Mouse (Mus musculus): ENCODE results near the gene Draxin.
"Not testable (repeated sequence)": the region's sequence is repeated elsewhere in the genome, so short reads cannot be mapped to it uniquely, and the experiment has no call there.

Gene Draxin

DNA sequence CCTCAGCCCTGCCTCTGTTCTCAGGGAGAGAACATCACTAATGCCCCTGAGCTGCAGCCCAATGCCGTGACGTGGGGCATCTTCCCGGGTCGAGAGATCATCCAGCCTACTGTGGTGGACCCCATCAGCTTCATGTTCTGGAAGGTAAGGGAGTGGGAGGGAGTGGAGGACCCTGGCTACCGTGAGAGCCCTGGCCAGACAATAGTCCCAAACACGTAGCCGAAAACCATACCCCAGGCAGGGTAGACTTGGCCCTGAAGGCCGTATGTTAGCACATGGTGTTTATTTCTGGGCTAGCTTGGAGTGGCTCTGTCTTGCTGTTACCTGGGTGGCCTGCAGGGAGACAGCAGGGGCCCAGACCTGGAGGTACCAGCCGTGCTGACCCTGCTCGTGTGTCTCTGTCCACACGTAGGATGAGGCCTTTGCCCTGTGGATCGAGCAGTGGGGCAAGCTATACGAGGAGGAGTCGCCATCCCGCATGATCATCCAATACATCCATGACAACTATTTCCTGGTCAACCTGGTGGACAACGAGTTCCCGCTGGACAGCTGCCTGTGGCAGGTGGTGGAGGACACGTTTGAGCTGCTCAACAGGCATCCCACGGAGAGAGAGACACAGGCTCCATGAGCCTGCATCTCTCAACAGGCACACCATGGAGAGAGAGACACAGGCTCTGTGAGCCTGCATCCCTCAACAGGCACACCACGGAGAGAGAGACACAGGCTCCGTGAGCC lies 75.4 kb downstream of the Draxin start:
- no peak for DNase-seq

DNA sequence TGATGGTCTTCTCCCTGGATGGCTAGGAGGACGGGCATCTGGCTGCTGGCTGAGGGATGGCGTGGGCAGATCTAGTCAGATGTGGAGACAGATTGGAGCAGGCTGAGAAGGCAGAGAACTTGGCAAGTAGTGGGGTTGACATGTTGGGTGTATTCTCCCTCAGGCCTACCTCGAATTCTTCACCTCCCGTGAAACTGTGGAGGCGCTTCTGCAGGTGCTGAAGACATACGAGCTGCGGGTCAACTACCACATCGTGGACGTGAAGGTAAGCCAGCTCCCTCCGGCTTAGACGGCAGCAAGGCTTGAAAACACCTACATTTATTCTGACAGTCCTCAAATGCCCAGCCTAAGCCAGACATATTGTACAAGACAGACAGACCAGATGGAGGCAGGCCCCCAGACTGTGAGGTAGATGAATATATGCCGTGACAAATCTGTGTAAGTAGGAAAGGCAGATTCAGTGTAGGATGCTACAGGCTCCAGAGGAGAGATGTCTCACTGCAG lies 77.0 kb downstream of the Draxin start:
- DNase-seq = no peak

DNA sequence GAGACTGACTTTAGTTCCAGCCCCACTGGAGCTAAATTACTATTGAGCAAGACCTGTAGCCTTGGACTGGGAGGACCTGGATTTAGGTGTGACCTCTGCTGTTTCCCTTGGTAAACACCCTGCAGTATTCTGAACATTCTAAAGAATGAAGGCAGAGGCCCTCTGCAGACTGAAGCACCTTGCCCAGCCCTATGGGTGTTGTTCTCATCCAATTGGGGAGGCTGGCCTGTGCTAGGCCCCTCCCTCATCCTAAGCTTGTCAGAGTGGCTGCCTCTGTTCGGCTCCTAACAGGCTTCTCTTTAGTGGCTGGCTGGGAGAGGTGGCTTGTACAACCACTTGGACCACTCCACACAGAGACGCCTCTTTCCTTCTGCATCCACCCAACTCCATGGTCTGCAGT lies 77.5 kb downstream of the Draxin start:
- no peak for DNase-seq

DNA sequence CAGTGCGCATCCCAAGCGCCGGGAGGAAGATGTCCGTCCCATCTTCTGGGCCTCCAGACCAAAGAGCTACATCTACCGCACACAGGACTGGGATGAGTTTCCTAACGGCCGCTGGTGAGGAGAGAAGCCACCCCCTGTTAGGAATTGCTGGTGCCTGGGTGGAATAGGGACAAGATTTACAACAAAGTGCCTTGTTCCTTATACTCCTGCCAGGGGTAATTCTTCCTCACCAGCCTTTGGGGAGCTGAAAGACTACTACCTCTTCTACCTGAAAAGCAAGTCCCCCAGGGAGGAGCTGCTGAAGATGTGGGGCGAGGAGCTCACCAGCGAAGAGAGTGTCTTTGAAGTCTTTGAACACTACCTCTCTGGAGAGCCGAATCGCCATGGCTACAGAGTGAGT lies 78.6 kb downstream of the Draxin start:
- DNase-seq = no peak

DNA sequence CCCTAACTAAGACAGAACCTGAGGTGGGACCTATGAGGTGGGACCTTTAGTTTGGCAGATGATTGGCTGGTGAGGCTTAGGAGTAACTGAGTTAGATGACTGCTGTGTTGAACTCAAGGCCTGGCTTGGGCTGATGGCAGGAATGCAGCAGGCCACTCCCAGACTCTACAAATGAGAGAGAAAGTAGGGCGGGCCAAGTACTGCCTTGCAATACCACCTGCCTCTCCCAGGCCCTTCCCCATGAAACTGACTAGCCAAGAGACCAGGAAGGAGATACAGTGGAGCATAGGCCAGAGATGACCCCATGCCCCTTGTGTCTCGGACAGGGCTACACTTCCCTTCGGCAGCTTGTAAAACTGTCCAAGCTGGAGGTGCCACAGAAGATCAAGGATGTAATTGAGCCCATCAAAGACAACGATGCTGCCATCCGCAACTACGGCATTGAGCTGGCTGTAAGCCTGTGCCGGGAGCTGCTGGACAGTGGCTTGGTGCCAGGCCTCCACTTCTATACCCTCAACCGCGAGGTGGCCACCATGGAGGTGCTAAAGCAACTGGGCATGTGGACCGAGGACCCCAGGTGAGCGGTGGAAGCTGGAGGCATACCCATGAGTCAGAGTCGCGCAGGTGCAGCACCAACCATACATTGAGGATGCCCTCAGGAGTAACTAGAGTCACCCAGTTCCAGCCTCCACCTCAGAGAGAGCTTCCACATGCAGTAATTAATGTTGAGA lies 79.3 kb downstream of the Draxin start:
- no peak for DNase-seq

DNA sequence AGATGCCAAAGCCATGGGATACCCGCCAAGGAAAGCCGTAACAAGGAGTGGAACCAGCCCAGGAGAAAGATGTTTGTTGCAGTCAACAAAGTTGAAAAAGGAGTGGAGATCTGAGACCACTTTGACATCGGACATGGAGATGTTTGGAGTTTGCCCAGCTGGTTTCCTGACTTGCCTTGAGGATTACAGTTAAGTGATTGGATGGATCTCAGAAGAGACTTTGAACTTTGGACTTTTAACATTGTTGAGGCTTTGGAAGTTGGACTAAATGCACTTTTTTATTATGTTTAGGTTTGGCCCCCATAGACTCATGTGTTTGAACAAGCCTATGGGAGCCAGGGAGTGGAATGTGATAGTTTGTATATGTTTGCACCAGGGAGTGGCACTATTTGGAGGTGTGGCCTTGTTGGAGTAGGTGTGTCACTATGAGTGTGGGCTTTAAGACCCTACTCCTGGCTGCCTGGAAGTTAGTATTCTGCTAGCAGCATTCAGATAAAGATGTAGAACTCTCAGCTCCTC lies 80.0 kb downstream of the Draxin start:
- DNase-seq = not testable (repeated sequence)

All from kidney, postnatal 25 days (tissue).